Mouse (Mus musculus): ENCODE measurements around the gene Spsb3. TPM values are rescaled to one million over a fixed set of nuclear protein-coding genes. Genes with fewer than 3 reads are reported as not detected.
A peak's percentile ranks its signal among the peaks of the same experiment; 100 is the strongest.

Gene Spsb3
- total and polyA plus RNA-seq, 3 experiments, result 30.2 to 34.5 TPM; not detected in 1

DNA sequence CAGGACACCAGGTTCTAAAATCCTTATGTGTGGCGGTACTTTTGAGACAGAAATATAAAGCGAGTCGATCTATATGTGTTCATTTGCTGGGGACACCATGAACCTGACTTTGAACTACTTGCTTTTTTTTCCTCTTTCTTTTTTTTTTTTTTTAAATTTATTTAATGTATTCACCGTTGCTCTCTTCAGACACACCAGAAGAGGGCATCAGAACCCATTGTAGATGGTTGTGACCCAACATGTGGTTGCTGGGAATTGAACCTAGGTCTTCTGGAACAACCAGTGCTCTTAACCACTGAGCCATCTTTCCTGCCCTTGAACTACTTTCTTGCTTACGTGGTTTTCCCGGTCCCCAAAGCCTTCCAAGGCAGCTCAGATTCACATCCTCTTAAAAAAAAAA lies 50.8 kb downstream of the Spsb3 start:
- Histone ChIP-seq H3K27me3 (ENCODE audit: control insufficient read depth in 1 of 2, insufficient read depth in 2 of 2, low read length in 2 of 2) (no peaks in the 10 kb centered on the region), H3K36me3 (ENCODE audit: control insufficient read depth in 1 of 2, insufficient read depth in 2 of 2, low read length in 2 of 2) (peaks cover 0 to 7% of the 10 kb centered on the region in 2 experiments; a peak in 2 of 4 replicates), H3K9ac (ENCODE audit: control insufficient read depth, low read depth, low read length, poor library complexity, severe bottlenecking) (peak overlapping the region; percentile 48), H3K79me2 (ENCODE audit: control insufficient read depth, insufficient read depth, low read length, poor library complexity) (peaks cover 25% of the 10 kb centered on the region), H3K27ac (ENCODE audit: control insufficient read depth, low read depth, low read length) (peak overlapping the region; percentile 68), H3K9me3 (replicated peaks; ENCODE audit: insufficient read depth, low read length) (no peaks in the 10 kb centered on the region), H3K4me1 (ENCODE audit: control insufficient read depth in 1 of 2, insufficient read depth in 2 of 2, low read length in 2 of 2) (peaks cover 0 to 4% of the 10 kb centered on the region in 2 experiments), H3K4me3 (ENCODE audit: control insufficient read depth in 1 of 2, insufficient read depth in 1 of 2, low read depth in 2 of 2, low read length in 2 of 2) (peak overlapping the region; percentile 34 to 63; a peak in 3 of 4 replicates)
- DNase-seq (ENCODE audit: low read depth, low spot score), result no peak
- TF ChIP-seq SIN3A (IDR thresholded peaks at IDR 0.05; ENCODE audit: low read length), result no peak
- TF ChIP-seq BHLHE40 (IDR thresholded peaks at IDR 0.05; ENCODE audit: borderline replicate concordance, low read depth, low read length), result no peak
- TF ChIP-seq UBTF (IDR thresholded peaks at IDR 0.05; ENCODE audit: borderline replicate concordance, insufficient read depth, low read depth, low read length), result no peak

Other genes with a start within 250 kb of the Spsb3 start
- gene Slc9a3r2, start 236.3 kb upstream of the Spsb3 start, total RNA-seq (2012; rRNA removed), result 0.75 and 0.96 TPM in 2 replicates
- gene Slc9a3r2, start 236.3 kb upstream of the Spsb3 start, polyA plus RNA-seq (2012; ENCODE audit: insufficient read depth in 1 of 2, insufficient read length in 2 of 2, low read depth in 1 of 2, low replicate concordance in 2 of 2, missing spikeins in 1 of 2), result 1 to 10 TPM in 1 of 2 experiments, not detected in 1; 3.5 TPM
- gene Npw, start 228.2 kb upstream of the Spsb3 start, total RNA-seq (2012; rRNA removed), result not detected in 2 replicates
- not detected for gene Npw, start 228.2 kb upstream of the Spsb3 start, polyA plus RNA-seq (2012; ENCODE audit: insufficient read depth in 1 of 2, insufficient read length in 2 of 2, low read depth in 1 of 2, low replicate concordance in 2 of 2, missing spikeins in 1 of 2)
- 21.9 and 22.2 TPM in 2 replicates for gene Zfp598, start 217.0 kb upstream of the Spsb3 start, total RNA-seq (2012; rRNA removed)
- gene Zfp598, start 217.0 kb upstream of the Spsb3 start, polyA plus RNA-seq (2012; ENCODE audit: insufficient read depth in 1 of 2, insufficient read length in 2 of 2, low read depth in 1 of 2, low replicate concordance in 2 of 2, missing spikeins in 1 of 2), result 10 to 100 TPM; 59.0 to 80.4 TPM
- gene Syngr3, start 196.7 kb upstream of the Spsb3 start, total RNA-seq (2012; rRNA removed), result 0.15 TPM in 1 of 2 replicates, not detected in the other
- under 1 TPM in 1 of 2 experiments, not detected in 1; 0.68 TPM for gene Syngr3, start 196.7 kb upstream of the Spsb3 start, polyA plus RNA-seq (2012; ENCODE audit: insufficient read depth in 1 of 2, insufficient read length in 2 of 2, low read depth in 1 of 2, low replicate concordance in 2 of 2, missing spikeins in 1 of 2)
- gene Gfer, start 190.5 kb upstream of the Spsb3 start, total RNA-seq (2012; rRNA removed), result 78.6 and 86.8 TPM in 2 replicates
- gene Gfer, start 190.5 kb upstream of the Spsb3 start, polyA plus RNA-seq (2012; ENCODE audit: insufficient read depth in 1 of 2, insufficient read length in 2 of 2, low read depth in 1 of 2, low replicate concordance in 2 of 2, missing spikeins in 1 of 2), result 10 to 100 TPM in 1 of 2 experiments, not detected in 1; 83.0 TPM
- gene Noxo1, start 190.4 kb upstream of the Spsb3 start, total RNA-seq (2012; rRNA removed), result 0.39 and 0.62 TPM in 2 replicates
- gene Noxo1, start 190.4 kb upstream of the Spsb3 start, polyA plus RNA-seq (2012; ENCODE audit: insufficient read depth in 1 of 2, insufficient read length in 2 of 2, low read depth in 1 of 2, low replicate concordance in 2 of 2, missing spikeins in 1 of 2), result 1 to 10 TPM in 1 of 2 experiments, not detected in 1; 2.4 TPM
- 102 and 103 TPM in 2 replicates for gene Tbl3, start 179.0 kb upstream of the Spsb3 start, total RNA-seq (2012; rRNA removed)
- 100 to 1,000 TPM in 1 of 2 experiments, not detected in 1; 111 TPM for gene Tbl3, start 179.0 kb upstream of the Spsb3 start, polyA plus RNA-seq (2012; ENCODE audit: insufficient read depth in 1 of 2, insufficient read length in 2 of 2, low read depth in 1 of 2, low replicate concordance in 2 of 2, missing spikeins in 1 of 2)
- gene Rnf151, start 168.6 kb upstream of the Spsb3 start, total RNA-seq (2012; rRNA removed), result 0.23 and 0.26 TPM in 2 replicates
- gene Rnf151, start 168.6 kb upstream of the Spsb3 start, polyA plus RNA-seq (2012; ENCODE audit: insufficient read depth in 1 of 2, insufficient read length in 2 of 2, low read depth in 1 of 2, low replicate concordance in 2 of 2, missing spikeins in 1 of 2), result under 1 TPM in 1 of 2 experiments, not detected in 1; 0.40 TPM
- 3,755 and 4,516 TPM in 2 replicates for gene Rps2, start 168.5 kb upstream of the Spsb3 start, total RNA-seq (2012; rRNA removed)
- 1,000 to 10,000 TPM in 1 of 2 experiments, not detected in 1; 1,852 TPM for gene Rps2, start 168.5 kb upstream of the Spsb3 start, polyA plus RNA-seq (2012; ENCODE audit: insufficient read depth in 1 of 2, insufficient read length in 2 of 2, low read depth in 1 of 2, low replicate concordance in 2 of 2, missing spikeins in 1 of 2)
- 258 and 292 TPM in 2 replicates for gene Ndufb10, start 162.2 kb upstream of the Spsb3 start, total RNA-seq (2012; rRNA removed)
- gene Ndufb10, start 162.2 kb upstream of the Spsb3 start, polyA plus RNA-seq (2012; ENCODE audit: insufficient read depth in 1 of 2, insufficient read length in 2 of 2, low read depth in 1 of 2, low replicate concordance in 2 of 2, missing spikeins in 1 of 2), result 100 to 1,000 TPM in 1 of 2 experiments, not detected in 1; 230 TPM
- 0.12 and 0.13 TPM in 2 replicates for gene Rpl3l, start 158.8 kb upstream of the Spsb3 start, total RNA-seq (2012; rRNA removed)
- gene Rpl3l, start 158.8 kb upstream of the Spsb3 start, polyA plus RNA-seq (2012; ENCODE audit: insufficient read depth in 1 of 2, insufficient read length in 2 of 2, low read depth in 1 of 2, low replicate concordance in 2 of 2, missing spikeins in 1 of 2), result under 1 TPM in 1 of 2 experiments, not detected in 1; 0.24 TPM
- gene Msrb1, start 150.0 kb upstream of the Spsb3 start, total RNA-seq (2012; rRNA removed), result 27.0 and 31.9 TPM in 2 replicates
- gene Msrb1, start 150.0 kb upstream of the Spsb3 start, polyA plus RNA-seq (2012; ENCODE audit: insufficient read depth in 1 of 2, insufficient read length in 2 of 2, low read depth in 1 of 2, low replicate concordance in 2 of 2, missing spikeins in 1 of 2), result 10 to 100 TPM in 1 of 2 experiments, not detected in 1; 58.6 TPM
- gene Hs3st6, start 133.7 kb upstream of the Spsb3 start, total RNA-seq (2012; rRNA removed), result not detected in 2 replicates
- not detected for gene Hs3st6, start 133.7 kb upstream of the Spsb3 start, polyA plus RNA-seq (2012; ENCODE audit: insufficient read depth in 1 of 2, insufficient read length in 2 of 2, low read depth in 1 of 2, low replicate concordance in 2 of 2, missing spikeins in 1 of 2)
- gene Meiob, start 82.4 kb upstream of the Spsb3 start, total RNA-seq (2012; rRNA removed), result 0.15 TPM in 1 of 2 replicates, not detected in the other
- under 1 TPM in 1 of 2 experiments, not detected in 1; 0.11 TPM for gene Meiob, start 82.4 kb upstream of the Spsb3 start, polyA plus RNA-seq (2012; ENCODE audit: insufficient read depth in 1 of 2, insufficient read length in 2 of 2, low read depth in 1 of 2, low replicate concordance in 2 of 2, missing spikeins in 1 of 2)
- 32.3 and 49.6 TPM in 2 replicates for gene Hagh, start 46.5 kb upstream of the Spsb3 start, total RNA-seq (2012; rRNA removed)
- 10 to 100 TPM in 1 of 2 experiments, not detected in 1; 37.5 TPM for gene Hagh, start 46.5 kb upstream of the Spsb3 start, polyA plus RNA-seq (2012; ENCODE audit: insufficient read depth in 1 of 2, insufficient read length in 2 of 2, low read depth in 1 of 2, low replicate concordance in 2 of 2, missing spikeins in 1 of 2)
- gene Fahd1, start 36.3 kb upstream of the Spsb3 start, total RNA-seq (2012; rRNA removed), result 2.0 and 2.7 TPM in 2 replicates
- 1 to 10 TPM in 1 of 2 experiments, not detected in 1; 4.7 TPM for gene Fahd1, start 36.3 kb upstream of the Spsb3 start, polyA plus RNA-seq (2012; ENCODE audit: insufficient read depth in 1 of 2, insufficient read length in 2 of 2, low read depth in 1 of 2, low replicate concordance in 2 of 2, missing spikeins in 1 of 2)
- gene Igfals, start 20.6 kb upstream of the Spsb3 start, total RNA-seq (2012; rRNA removed), result not detected in 2 replicates
- under 1 TPM in 1 of 2 experiments, not detected in 1; 0.04 TPM for gene Igfals, start 20.6 kb upstream of the Spsb3 start, polyA plus RNA-seq (2012; ENCODE audit: insufficient read depth in 1 of 2, insufficient read length in 2 of 2, low read depth in 1 of 2, low replicate concordance in 2 of 2, missing spikeins in 1 of 2)
- 109 and 141 TPM in 2 replicates for gene Nubp2, start 294 bp upstream of the Spsb3 start, total RNA-seq (2012; rRNA removed)
- 100 to 1,000 TPM in 1 of 2 experiments, not detected in 1; 191 TPM for gene Nubp2, start 294 bp upstream of the Spsb3 start, polyA plus RNA-seq (2012; ENCODE audit: insufficient read depth in 1 of 2, insufficient read length in 2 of 2, low read depth in 1 of 2, low replicate concordance in 2 of 2, missing spikeins in 1 of 2)
- gene Eme2, start 8.4 kb downstream of the Spsb3 start, total RNA-seq (2012; rRNA removed), result 19.5 and 26.8 TPM in 2 replicates
- gene Eme2, start 8.4 kb downstream of the Spsb3 start, polyA plus RNA-seq (2012; ENCODE audit: insufficient read depth in 1 of 2, insufficient read length in 2 of 2, low read depth in 1 of 2, low replicate concordance in 2 of 2, missing spikeins in 1 of 2), result 10 to 100 TPM in 1 of 2 experiments, not detected in 1; 15.1 TPM
- gene Mrps34, start 8.5 kb downstream of the Spsb3 start, total RNA-seq (2012; rRNA removed), result 60.1 and 74.8 TPM in 2 replicates
- 10 to 100 TPM in 1 of 2 experiments, not detected in 1; 82.0 TPM for gene Mrps34, start 8.5 kb downstream of the Spsb3 start, polyA plus RNA-seq (2012; ENCODE audit: insufficient read depth in 1 of 2, insufficient read length in 2 of 2, low read depth in 1 of 2, low replicate concordance in 2 of 2, missing spikeins in 1 of 2)
- gene Nme3, start 9.9 kb downstream of the Spsb3 start, total RNA-seq (2012; rRNA removed), result 24.4 and 29.1 TPM in 2 replicates
- gene Nme3, start 9.9 kb downstream of the Spsb3 start, polyA plus RNA-seq (2012; ENCODE audit: insufficient read depth in 1 of 2, insufficient read length in 2 of 2, low read depth in 1 of 2, low replicate concordance in 2 of 2, missing spikeins in 1 of 2), result 10 to 100 TPM in 1 of 2 experiments, not detected in 1; 22.1 TPM
- gene Mapk8ip3, start 50.3 kb downstream of the Spsb3 start, total RNA-seq (2012; rRNA removed), result 16.9 and 22.8 TPM in 2 replicates
- 10 to 100 TPM in 1 of 2 experiments, not detected in 1; 44.5 TPM for gene Mapk8ip3, start 50.3 kb downstream of the Spsb3 start, polyA plus RNA-seq (2012; ENCODE audit: insufficient read depth in 1 of 2, insufficient read length in 2 of 2, low read depth in 1 of 2, low replicate concordance in 2 of 2, missing spikeins in 1 of 2)
- gene Jpt2, start 74.0 kb downstream of the Spsb3 start, total RNA-seq (2012; rRNA removed), result 31.7 and 35.5 TPM in 2 replicates
- 10 to 100 TPM in 1 of 2 experiments, not detected in 1; 40.9 TPM for gene Jpt2, start 74.0 kb downstream of the Spsb3 start, polyA plus RNA-seq (2012; ENCODE audit: insufficient read depth in 1 of 2, insufficient read length in 2 of 2, low read depth in 1 of 2, low replicate concordance in 2 of 2, missing spikeins in 1 of 2)
- gene Cramp1l, start 129.1 kb downstream of the Spsb3 start, total RNA-seq (2012; rRNA removed), result 2.4 TPM in 2 replicates
- gene Cramp1l, start 129.1 kb downstream of the Spsb3 start, polyA plus RNA-seq (2012; ENCODE audit: insufficient read depth in 1 of 2, insufficient read length in 2 of 2, low read depth in 1 of 2, low replicate concordance in 2 of 2, missing spikeins in 1 of 2), result 1 to 10 TPM in 1 of 2 experiments, not detected in 1; 5.1 TPM
- 3.4 and 4.3 TPM in 2 replicates for gene Ift140, start 129.4 kb downstream of the Spsb3 start, total RNA-seq (2012; rRNA removed)
- gene Ift140, start 129.4 kb downstream of the Spsb3 start, polyA plus RNA-seq (2012; ENCODE audit: insufficient read depth in 1 of 2, insufficient read length in 2 of 2, low read depth in 1 of 2, low replicate concordance in 2 of 2, missing spikeins in 1 of 2), result 1 to 10 TPM in 1 of 2 experiments, not detected in 1; 9.0 TPM
- gene Tmem204, start 196.9 kb downstream of the Spsb3 start, total RNA-seq (2012; rRNA removed), result not detected in 2 replicates
- gene Tmem204, start 196.9 kb downstream of the Spsb3 start, polyA plus RNA-seq (2012; ENCODE audit: insufficient read depth in 1 of 2, insufficient read length in 2 of 2, low read depth in 1 of 2, low replicate concordance in 2 of 2, missing spikeins in 1 of 2), result under 1 TPM in 1 of 2 experiments, not detected in 1; 0.10 TPM
- 15.3 and 20.0 TPM in 2 replicates for gene Telo2, start 229.3 kb downstream of the Spsb3 start, total RNA-seq (2012; rRNA removed)
- 10 to 100 TPM in 1 of 2 experiments, not detected in 1; 20.9 TPM for gene Telo2, start 229.3 kb downstream of the Spsb3 start, polyA plus RNA-seq (2012; ENCODE audit: insufficient read depth in 1 of 2, insufficient read length in 2 of 2, low read depth in 1 of 2, low replicate concordance in 2 of 2, missing spikeins in 1 of 2)
- not detected in 2 replicates for gene Ptx4, start 234.1 kb downstream of the Spsb3 start, total RNA-seq (2012; rRNA removed)
- gene Ptx4, start 234.1 kb downstream of the Spsb3 start, polyA plus RNA-seq (2012; ENCODE audit: insufficient read depth in 1 of 2, insufficient read length in 2 of 2, low read depth in 1 of 2, low replicate concordance in 2 of 2, missing spikeins in 1 of 2), result not detected
- gene Clcn7, start 246.7 kb downstream of the Spsb3 start, total RNA-seq (2012; rRNA removed), result 9.8 and 10.9 TPM in 2 replicates
- gene Clcn7, start 246.7 kb downstream of the Spsb3 start, polyA plus RNA-seq (2012; ENCODE audit: insufficient read depth in 1 of 2, insufficient read length in 2 of 2, low read depth in 1 of 2, low replicate concordance in 2 of 2, missing spikeins in 1 of 2), result 10 to 100 TPM in 1 of 2 experiments, not detected in 1; 16.4 TPM